Mouse (Mus musculus) 416B (cell line): ENCODE measurements around the gene Plcl2.
A peak's percentile ranks its signal among the peaks of the same experiment; 100 is the strongest.
"Not testable (repeated sequence)": the region's sequence is repeated elsewhere in the genome, so short reads cannot be mapped to it uniquely, and the experiment has no call there.

Experiments
- DNase-seq: peaks from one replicate; pipeline ENCODE4 v3.0.0; 2011; ENCODE audit warnings: low read depth

Gene Plcl2

GRCm38 (mm10) chr17:50500806-50501205, 8.4 kb upstream of the Plcl2 start:
- DNase-seq = no peak

GRCm38 (mm10) chr17:50503075-50503474, 6.1 kb upstream of the Plcl2 start:
- no peak for DNase-seq

GRCm38 (mm10) chr17:50504070-50504846, 4.9 kb upstream of the Plcl2 start:
- peak; percentile 56 for DNase-seq

DNA sequence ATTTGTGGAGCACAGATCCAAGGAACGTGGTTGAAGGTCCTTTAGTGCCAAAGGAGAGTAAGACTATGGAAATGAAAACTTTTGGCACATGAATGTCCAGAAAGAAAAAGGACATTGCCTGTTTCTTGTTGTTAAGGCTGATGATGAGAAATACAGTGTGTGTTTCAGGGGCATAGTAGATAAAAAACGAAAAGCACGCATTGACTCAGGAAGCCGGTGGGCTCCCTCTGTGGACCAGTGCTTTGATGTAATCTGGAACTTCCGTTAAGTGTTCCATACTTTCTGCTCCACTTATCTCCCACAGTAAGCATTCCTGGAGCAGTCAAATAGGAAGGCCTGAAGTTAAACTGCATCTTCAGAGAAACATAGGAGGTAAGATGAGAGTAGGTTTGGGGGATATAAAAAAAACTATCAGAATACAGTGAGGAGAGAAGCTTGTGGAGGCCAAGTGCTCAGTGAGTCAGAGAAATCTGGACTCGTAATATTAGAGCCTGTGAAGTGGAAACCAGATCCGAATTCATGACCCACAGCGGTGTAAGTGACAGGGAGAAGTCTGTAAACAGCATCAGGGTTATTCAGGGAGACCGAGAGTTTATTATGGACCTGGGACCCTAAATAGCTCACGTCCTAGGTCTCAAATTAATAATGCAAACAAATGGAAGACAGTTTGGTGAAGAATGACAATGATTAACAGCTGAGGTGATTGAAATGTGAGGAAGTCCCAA, 3.1 kb upstream of the Plcl2 start:
- no peak for DNase-seq

DNA sequence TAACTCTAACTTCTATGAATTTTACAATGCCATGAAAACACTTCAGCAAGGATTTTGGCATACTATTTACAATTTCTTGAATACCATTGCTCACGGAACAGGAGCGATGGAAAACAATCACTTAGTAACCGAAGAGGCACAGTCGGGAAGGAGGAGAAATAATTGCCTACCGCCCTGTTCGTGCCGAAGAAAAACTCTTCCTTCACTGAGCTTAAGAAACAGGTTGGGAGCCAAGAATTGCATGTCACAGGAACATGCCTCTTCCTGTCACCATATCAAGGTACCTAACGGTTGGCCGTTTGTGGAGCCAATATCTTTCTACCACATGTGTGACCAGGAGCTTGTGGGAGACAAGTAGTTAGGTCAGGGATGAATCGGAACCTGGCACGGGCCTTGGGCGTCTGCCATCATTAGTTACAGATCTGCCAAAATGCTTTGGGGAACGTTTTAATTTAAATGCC, 2.3 kb upstream of the Plcl2 start:
- no peak for DNase-seq

DNA sequence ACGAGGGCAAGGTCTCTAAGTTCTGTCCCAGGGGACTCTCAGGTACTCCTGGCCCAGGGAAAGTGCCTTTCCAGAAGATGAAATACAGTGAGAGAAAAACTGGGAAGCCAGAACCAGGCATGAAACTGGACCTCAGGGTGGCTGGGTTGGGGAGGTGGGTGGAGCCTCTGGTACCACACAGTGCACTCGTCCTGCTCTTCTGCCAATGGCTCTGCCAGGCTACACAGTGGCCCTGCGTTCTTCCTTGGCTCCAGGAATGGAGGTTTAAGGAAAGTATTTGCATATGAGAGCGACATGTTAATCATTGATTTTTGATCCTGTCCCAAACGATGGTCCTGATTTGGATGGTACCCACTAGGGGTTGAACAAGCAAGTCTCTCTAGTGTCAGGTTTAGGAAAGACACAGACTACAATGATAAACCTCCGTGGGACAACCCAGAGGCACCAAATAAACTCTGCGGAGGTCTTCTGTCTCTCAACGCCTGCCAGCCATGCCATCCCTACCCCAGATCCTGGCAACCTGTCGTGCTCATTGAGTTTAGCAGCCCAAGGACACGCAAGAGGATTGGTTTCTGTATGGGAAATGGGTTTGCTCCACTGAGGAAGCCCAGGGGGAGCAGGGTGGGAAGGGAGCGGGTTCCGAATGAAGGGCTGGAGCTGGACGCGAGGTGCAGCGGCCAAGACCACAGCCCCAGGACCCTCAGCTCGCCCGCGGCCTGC, 988 bp upstream of the Plcl2 start:
- no peak for DNase-seq

DNA sequence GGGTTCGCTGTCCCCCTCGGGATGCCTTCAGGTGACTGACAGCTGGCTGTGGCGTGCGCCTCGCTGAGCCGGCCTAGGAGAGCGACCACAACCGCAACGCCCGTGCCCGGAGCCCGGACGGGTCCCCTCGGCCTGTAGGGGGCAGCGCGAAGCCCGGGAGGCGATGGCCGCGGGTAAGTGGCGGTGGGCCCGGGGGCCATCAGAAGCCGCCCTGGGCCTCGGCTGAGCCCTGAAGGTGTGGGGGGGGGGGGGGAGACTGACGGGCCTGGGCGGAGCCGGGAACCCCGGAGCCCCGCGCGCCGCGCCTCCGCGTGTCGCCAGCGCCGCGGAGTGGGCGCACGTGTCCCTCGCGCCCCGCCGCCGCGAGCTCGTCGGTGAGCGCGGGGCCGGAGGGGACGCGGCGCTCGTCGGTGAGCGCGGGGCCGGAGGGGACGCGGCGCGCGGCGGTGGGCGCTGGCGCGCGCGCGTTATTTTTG, 390 bp upstream of the Plcl2 start:
- DNase-seq = peak; percentile 71

GRCm38 (mm10) chr17:50510279-50510678, 1.1 kb downstream of the Plcl2 start:
- DNase-seq = no peak

DNA sequence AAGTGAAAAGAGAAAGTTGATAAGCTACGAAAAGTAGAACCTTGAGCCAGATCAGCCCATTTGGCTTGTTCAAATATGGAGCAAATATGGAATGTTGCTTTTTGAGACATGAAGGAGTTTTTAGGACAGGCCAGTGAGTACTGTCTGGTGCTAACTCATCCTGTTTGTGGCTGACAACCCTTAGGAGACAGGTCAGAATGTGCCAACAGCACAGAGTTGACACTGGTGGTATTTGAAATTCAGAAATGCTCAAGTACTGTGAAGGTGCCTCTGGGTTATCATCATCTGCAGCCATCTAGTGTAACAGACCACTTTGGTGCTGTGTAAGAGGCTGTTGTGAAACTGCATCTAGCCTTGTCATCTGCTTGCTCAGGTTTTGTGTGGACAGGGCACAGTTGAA, 1.5 kb downstream of the Plcl2 start:
- DNase-seq = peak; percentile 81

DNA sequence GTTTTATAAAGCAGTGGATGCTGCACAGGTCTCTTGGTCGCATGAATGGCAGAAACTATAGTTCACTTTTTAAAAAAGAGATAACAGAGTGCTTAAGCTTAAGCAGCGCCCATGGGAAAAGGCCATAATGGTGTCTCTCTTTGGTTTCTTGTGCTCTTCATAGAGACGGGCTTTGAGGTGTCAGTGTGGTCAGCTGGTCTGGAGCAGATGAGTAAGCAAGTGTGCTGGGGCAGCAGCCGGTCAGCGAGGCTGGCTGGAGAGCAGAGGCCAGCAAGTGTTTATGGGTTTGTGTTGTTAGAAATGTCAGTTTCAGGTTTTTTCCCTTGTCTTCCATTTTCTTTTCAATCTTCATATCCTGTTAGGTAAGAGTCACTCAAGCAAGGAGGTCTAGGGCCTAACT, 3.0 kb downstream of the Plcl2 start:
- DNase-seq = peak; percentile 79

- DNase-seq = no peak
Measured at GRCm38 (mm10) chr17:50512841-50513240, 3.6 kb downstream of the Plcl2 start.

DNA sequence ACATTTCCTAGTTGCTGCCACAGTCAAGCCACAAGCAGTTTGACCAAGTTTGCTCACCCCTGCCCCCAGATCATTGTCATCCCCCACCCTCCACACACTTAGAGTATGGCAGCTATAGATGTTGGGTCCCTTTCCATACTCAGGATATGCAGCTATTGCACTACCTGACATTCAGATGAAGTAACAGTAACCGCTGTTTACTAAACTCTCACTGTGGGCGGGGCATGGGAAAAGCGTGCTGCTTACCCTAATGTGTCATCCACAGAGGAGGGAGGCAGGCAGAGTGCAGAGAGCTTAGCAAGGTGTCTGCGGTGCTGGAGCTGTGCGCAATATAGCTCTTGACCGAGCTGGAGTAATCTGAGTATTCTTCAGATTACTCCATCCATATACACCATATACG, 4.2 kb downstream of the Plcl2 start:
- DNase-seq = peak; percentile 59

GRCm38 (mm10) chr17:50514012-50514411, 4.8 kb downstream of the Plcl2 start:
- DNase-seq = no peak

DNA sequence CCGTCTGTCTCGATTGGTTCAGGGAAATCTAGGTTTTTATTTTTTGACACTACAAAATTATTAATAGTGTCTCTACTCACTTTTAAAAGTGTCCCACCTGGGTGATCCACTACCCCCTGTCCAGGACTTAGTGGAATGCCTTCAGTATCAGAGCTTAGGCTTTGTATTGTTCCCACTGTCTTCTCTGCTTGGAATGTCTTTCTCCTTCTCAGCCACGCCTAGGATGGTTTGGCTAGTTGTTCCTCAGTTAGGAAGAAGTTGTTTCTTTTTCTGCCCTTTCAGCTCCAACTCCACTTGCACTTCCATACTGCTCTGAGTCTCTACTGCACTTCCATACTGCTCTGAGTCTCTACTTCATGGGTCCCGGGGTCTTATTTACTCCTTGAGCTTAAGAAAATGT, 6.7 kb downstream of the Plcl2 start:
- DNase-seq = no peak

DNA sequence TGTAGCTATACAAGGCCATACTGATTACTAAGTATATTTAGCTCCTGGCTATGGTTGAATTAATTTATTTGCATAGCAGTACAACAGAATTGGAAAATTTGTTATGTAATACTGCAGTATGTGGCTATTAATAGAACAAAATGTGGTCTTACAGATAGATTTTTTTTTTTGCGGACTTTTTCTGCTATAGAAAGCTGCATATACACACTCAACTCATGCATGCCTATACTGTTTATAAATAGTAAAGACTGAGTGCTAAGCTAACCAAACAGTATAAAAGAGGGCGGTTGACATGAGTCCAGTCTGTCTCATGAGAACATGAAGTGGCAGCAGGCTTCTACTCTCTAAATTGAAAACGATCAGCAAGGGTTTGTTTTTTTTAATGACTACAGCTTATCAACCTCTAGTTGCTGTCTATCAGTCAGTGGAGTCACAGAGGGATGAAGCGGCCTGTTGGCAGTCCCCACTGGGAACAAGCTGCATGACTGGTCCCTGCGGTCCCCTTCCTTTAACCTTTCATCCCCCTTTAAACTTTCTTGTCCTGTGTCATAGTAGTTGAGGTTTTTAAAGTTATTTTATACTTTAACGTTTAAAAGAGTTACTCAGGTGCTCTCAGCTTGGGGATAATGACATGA, 8.7 kb downstream of the Plcl2 start:
- DNase-seq = no peak

DNA sequence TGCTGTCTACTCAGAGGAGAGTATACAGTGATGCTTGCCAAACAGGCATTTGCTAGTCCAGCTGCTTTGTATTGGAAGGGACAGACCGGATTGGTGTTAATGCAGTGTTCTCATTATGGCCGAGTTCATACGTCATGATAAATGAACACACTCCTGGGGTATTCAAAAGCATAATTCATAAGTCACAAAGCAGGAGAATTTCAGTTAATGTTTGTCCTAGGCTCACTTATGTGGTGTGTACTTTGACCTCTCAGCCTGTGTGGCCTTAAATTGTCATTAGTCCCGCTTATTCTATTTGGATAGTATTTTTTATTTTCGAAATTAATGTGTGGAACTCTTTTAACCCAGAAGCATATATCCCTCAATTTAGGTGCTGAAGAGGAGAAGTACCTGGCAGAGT, 10.4 kb downstream of the Plcl2 start:
- no peak for DNase-seq

DNA sequence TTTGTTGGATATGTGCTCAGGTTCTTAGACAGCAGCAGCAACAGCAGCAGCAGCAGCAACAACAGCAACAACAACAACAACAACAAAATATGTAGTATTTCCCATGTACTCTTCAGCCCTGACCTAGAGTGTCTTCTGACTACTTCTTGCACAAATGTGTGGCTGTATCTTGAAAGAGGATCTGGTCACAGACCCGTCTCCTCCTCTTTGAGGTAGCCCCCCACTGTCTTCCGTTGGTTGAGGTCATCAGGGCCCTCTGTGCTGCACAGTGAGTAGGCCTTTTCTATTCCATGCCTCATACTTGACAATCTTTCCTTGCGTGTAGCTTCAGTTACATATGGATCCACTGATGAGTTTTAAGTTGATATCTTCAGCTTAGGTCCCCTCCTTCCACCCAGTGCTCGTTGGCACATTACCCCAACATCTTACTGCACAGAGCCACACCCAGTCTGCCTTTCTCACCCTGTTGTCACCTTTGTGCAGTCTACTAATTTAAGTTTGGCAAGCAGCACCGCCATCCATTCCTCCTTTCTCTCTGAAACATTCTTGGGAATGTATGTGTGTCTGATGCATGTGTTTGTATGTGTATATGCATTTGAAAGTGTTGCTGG, 13.4 kb downstream of the Plcl2 start:
- peak; percentile 73 for DNase-seq

- DNase-seq = no peak
Measured at GRCm38 (mm10) chr17:50524970-50525369, 15.8 kb downstream of the Plcl2 start.

- peak; percentile 39 for DNase-seq
Measured at GRCm38 (mm10) chr17:50525821-50526220, 16.6 kb downstream of the Plcl2 start.

DNA sequence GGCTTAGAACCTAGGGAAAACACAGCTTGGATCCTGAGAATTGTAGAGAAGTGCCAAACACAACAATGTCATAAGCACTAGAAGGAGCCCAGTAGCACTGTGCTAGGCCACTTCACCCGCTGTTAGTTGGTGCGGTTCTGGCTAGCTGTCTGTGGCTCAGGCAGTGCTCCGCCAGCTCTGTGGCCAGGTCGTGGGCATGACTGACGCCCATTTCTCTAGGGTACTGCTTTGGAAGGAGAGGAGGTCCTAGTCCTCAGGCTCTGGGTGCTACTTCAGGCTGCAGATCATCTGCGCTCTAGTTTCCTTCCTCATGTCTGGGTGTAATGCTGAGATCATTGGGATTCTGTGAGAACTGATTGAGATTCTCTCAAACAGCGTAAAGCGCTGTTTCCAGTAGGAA, 20.9 kb downstream of the Plcl2 start:
- peak; percentile 49 for DNase-seq

DNA sequence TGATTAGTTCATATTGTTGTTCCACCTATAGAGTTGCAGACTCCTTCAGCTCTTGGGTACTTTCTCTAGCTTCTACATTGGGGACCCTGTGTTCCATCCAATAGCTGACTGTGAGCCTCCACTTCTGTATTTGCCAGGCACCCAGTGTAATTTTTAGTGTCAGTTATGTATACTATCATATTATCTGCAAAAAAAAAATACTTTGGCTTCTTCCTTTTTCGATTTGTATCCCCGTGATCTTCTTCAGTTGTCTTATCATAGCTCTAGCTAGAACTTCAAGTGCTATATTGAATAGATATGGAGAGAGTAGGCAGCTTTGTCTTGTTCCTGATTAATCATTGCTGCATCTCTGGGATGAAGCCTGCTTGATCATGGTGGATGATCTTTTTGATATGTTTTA, 25.7 kb downstream of the Plcl2 start:
- DNase-seq = not testable (repeated sequence)
